Mouse (Mus musculus) lung, postnatal 0 days (tissue): ENCODE data around the gene Rcn1.

Experiments used
- CTCF ChIP-seq: IDR thresholded peaks from 2 replicates; pipeline ENCODE4 v1.5.1; 2016; ENCODE audit warnings: antibody characterized with exemption, mild to moderate bottlenecking
- EP300 ChIP-seq: IDR thresholded peaks from 2 replicates; pipeline ENCODE4 v1.6.1; 2016; ENCODE audit warnings: antibody characterized with exemption, mild to moderate bottlenecking, control low read depth

- TF ChIP-seq CTCF (no peak), EP300 (no peak)
These were observed 39.4 kb upstream of the Rcn1 start for GRCm38 (mm10) chr2:105438525-105438924.
